8 mouse cellular contexts compared by ENCODE assay signal in genomic region chr1:192799165-192799991, GRCm38 (mm10). TPM values are rescaled to one million over a fixed set of nuclear protein-coding genes. Genes with fewer than 3 reads are reported as not detected.
A peak's percentile ranks its signal among the peaks of the same experiment; 100 is the strongest.
DNase-seq lines count a peak whose midpoint lies in the region; ATAC-seq and TF ChIP-seq lines count a peak whose summit lies in the region.
"Had no signal": no experiment of that assay in that cellular context is flagged by ENCODE, and none has a peak within 500 bp of the region (broad histone marks: within the 10 kb centered on the region; RNA-seq: fewer than 3 reads in every experiment).

No protein-coding gene starts in this region.

- DNase-seq in right cerebral cortex, postnatal 10 days (ENCODE audit: low spot score in 2 of 2) = peak; percentile 49
- no peak for DNase-seq in right cerebral cortex, postnatal 14 days
- DNase-seq in forebrain, embryonic 10.5 days (ENCODE audit: extremely low spot score, low spot score) = peak; percentile 46
- DNase-seq in stomach, postnatal 0 days (ENCODE audit: low spot score) = no peak
- no peak for DNase-seq in frontal cortex, postnatal 25 days (ENCODE audit: low spot score in 2 of 2)
- no peak for DNase-seq in right cerebral cortex, postnatal 36 days (ENCODE audit: low spot score in 2 of 2)

- ATAC-seq in limb, embryonic 13.5 days (ENCODE audit: low FRiP score, low read depth) = peak; percentile 64
- no peak for ATAC-seq in stomach, postnatal 0 days (ENCODE audit: low FRiP score, low TSS enrichment)

- H3K9me3 ChIP-seq in forebrain, embryonic 10.5 days = peaks cover 9% of the 10 kb centered on the region; the same call in 1 of the 2 replicates
- H3K9me3 ChIP-seq in limb, embryonic 13.5 days = peaks cover 3% of the 10 kb centered on the region; the same call in 1 of the 2 replicates
- no peaks in the 10 kb centered on the region for H3K9me3 ChIP-seq in stomach, postnatal 0 days (ENCODE audit: control insufficient read depth, low read length)

- WGBS in forebrain, embryonic 10.5 days = 18% methylated on average over 10 of the region's 10 CpGs
- 6% methylated on average over 10 of the region's 10 CpGs for WGBS in limb, embryonic 13.5 days
- 52% methylated on average over 10 of the region's 10 CpGs for WGBS in stomach, postnatal 0 days

- H3K27ac ChIP-seq in forebrain, embryonic 10.5 days = peak overlapping the region; percentile 48
- H3K27ac ChIP-seq in limb, embryonic 13.5 days = peak overlapping the region; percentile 92
- H3K27ac ChIP-seq in stomach, postnatal 0 days (replicated peaks) = peak overlapping the region; percentile 69
- H3K27ac ChIP-seq: macrophage had no signal

- H3K36me3 ChIP-seq in forebrain, embryonic 10.5 days (replicated peaks) = no peaks in the 10 kb centered on the region
- H3K36me3 ChIP-seq in limb, embryonic 13.5 days = no peaks in the 10 kb centered on the region
- no peaks in the 10 kb centered on the region for H3K36me3 ChIP-seq in stomach, postnatal 0 days (ENCODE audit: control insufficient read depth, insufficient read depth, low read length)

- H3K4me2 ChIP-seq in limb, embryonic 13.5 days (replicated peaks) = peak overlapping the region; percentile 40
- no peak overlapping the region for H3K4me2 ChIP-seq in stomach, postnatal 0 days (replicated peaks; ENCODE audit: low read depth)

- H3K9ac ChIP-seq in limb, embryonic 13.5 days = no peak overlapping the region
- no peak overlapping the region for H3K9ac ChIP-seq in stomach, postnatal 0 days (ENCODE audit: low read length)

- no peak for TF ChIP-seq EP300 in stomach, postnatal 0 days (optimal IDR thresholded peaks at IDR 0.05)

- peaks cover 54% of the 10 kb centered on the region for H3K4me1 ChIP-seq in forebrain, embryonic 10.5 days
- peaks cover 55% of the 10 kb centered on the region for H3K4me1 ChIP-seq in limb, embryonic 13.5 days
- 0 out of 2 replicates have a peak, but pooled peaks cover 2% of the 10 kb centered on the region for H3K4me1 ChIP-seq in stomach, postnatal 0 days (replicated peaks; ENCODE audit: control insufficient read depth, insufficient read depth)

- no peak for TF ChIP-seq CTCF in stomach, postnatal 0 days (IDR thresholded peaks at IDR 0.05; ENCODE audit: low read depth)

- H3K4me3 ChIP-seq in forebrain, embryonic 10.5 days = no peak overlapping the region
- H3K4me3 ChIP-seq in limb, embryonic 13.5 days = no peak overlapping the region
- H3K4me3 ChIP-seq in stomach, postnatal 0 days (ENCODE audit: low read depth, low read length) = no peak overlapping the region

- H3K27me3 ChIP-seq in forebrain, embryonic 10.5 days (ENCODE audit: poor library complexity, severe bottlenecking) = peaks cover 19% of the 10 kb centered on the region
- no peaks in the 10 kb centered on the region for H3K27me3 ChIP-seq in limb, embryonic 13.5 days
- no peaks in the 10 kb centered on the region for H3K27me3 ChIP-seq in stomach, postnatal 0 days (ENCODE audit: control insufficient read depth, insufficient read depth, low read length)

RNA-seq across cellular contexts. Expression of gene Hhat, which starts 28.4 kb away (rescaled TPM):
- polyA plus RNA-seq in forebrain, embryonic 10.5 days (2016; fragmentation: Nextera tagmentation; extraction: Ambion mirVana) = 7.2 and 7.6 TPM in 2 replicates
- 10.3 and 10.6 TPM in 2 replicates for polyA plus RNA-seq in limb, embryonic 13.5 days (2015; fragmentation: Nextera tagmentation; extraction: Ambion mirVana)
- polyA plus RNA-seq in stomach, postnatal 0 days (2015; fragmentation: Nextera tagmentation; extraction: Ambion mirVana) = 3.1 and 3.6 TPM in 2 replicates

RNA-seq across cellular contexts. Expression of gene Sertad4, which starts 56.2 kb away (rescaled TPM):
- 13.1 TPM in 2 replicates for polyA plus RNA-seq in forebrain, embryonic 10.5 days (2016; fragmentation: Nextera tagmentation; extraction: Ambion mirVana)
- 65.4 and 75.3 TPM in 2 replicates for polyA plus RNA-seq in limb, embryonic 13.5 days (2015; fragmentation: Nextera tagmentation; extraction: Ambion mirVana)
- polyA plus RNA-seq in stomach, postnatal 0 days (2015; fragmentation: Nextera tagmentation; extraction: Ambion mirVana) = 5.7 and 6.6 TPM in 2 replicates
- polyA plus RNA-seq: macrophage had no signal

Comparison
In these comparisons a context has a peak if more than half of its experiments do, and no peak if none do; other contexts are left out.
1. DNase-seq: peak in right cerebral cortex, postnatal 10 days (2 of 2) and forebrain, embryonic 10.5 days (single experiment); none in right cerebral cortex, postnatal 14 days (single experiment), stomach, postnatal 0 days (single experiment), frontal cortex, postnatal 25 days (0 of 2) and right cerebral cortex, postnatal 36 days (0 of 2).
2. Peak in every context shown above with its lines, with median percentiles within 50 percentile points of each other: H3K27ac ChIP-seq.